Mouse (Mus musculus) telencephalon, adult 2 months (tissue): ENCODE measurements around the gene Polg2.
"Not testable (repeated sequence)": the region's sequence is repeated elsewhere in the genome, so short reads cannot be mapped to it uniquely, and the experiment has no call there.

ENCODE experiments used
- DNase-seq: peaks from one replicate; pipeline ENCODE4 v3.0.0-alpha.2; 2011; ENCODE audit warnings: low read depth, low spot score

The Polg2 gene

GRCm38 (mm10) chr11:106762139-106762799 is 17.1 kb downstream of the Polg2 start:
- DNase-seq, result no peak

GRCm38 (mm10) chr11:106760511-106760910 is 18.8 kb downstream of the Polg2 start:
- no peak for DNase-seq

GRCm38 (mm10) chr11:106759028-106759427 is 20.3 kb downstream of the Polg2 start:
- no peak for DNase-seq

DNA sequence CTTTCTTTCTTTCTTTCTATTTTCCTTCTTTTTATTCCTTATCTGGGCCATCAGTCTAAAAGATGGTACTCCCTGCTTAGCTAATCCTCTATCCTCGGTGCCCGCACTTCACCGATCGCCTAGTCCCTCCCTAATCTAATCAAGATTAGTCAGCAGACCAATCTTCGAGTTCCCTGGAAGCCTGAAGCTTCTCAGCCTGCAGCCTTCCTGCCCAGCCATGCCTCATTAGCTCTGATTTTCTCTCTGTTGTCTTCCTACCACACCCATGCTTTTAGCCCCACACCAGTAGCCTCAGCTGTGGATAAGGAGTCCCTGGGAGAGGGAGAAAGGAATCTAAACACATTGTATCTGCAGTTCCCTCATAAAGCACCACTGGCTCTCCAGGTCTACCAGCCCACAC is 23.8 kb downstream of the Polg2 start:
- no peak for DNase-seq

- DNase-seq, result no peak
These were observed 26.0 kb downstream of the Polg2 start for GRCm38 (mm10) chr11:106753314-106753713.

- DNase-seq, result no peak
These were observed 27.2 kb downstream of the Polg2 start for GRCm38 (mm10) chr11:106752103-106752502.

DNA sequence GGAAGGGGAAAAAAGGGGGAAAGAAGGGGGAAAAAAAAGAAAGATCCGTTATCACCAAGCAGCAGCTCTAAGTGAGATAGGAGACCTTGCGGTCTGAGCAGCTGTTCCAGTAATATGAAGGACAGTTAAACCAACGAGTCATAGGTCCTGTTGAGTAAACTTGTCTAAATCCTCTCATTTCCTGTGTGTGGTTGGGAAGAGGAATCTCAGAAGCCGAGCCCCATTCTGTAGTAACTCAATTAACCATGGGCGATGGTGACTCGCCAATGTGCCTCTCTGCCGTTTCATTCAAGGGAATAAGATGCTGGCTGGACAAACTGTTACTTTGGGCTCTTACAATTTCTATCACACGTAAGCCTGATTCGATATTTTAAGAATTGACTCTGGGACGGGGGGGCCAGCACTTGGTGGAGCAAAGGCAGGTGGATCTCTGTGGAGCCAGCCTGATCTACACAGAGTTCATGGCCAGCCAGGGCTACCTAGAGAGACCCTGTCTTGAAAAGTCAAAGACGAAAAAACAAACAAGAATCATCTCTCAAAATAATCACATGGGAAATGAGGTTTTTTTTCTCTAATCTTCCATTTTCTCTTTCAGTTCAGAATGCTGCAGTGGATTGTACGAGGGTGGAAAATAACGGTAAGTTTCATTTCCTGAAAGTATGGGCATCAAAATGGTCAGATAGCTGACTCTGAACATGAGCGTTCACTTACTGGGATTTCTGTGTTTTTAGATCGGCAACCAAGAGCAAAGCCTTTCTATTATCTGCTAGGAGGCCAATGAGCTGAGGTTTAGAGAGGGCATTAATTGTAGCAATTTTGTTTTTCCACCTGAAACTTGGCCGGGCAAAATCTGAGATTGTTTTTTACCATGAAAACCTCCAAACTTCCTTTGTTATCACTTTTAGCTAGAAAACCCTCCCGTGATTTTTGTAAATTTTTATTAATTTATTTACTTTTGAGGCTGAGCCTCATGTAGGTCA is 28.0 kb downstream of the Polg2 start, which contains the start of gene Milr1:
Milr1 (plus strand) TSS at position 188 of the 980 bp plus-strand sequence.
- DNase-seq, result no peak

DNA sequence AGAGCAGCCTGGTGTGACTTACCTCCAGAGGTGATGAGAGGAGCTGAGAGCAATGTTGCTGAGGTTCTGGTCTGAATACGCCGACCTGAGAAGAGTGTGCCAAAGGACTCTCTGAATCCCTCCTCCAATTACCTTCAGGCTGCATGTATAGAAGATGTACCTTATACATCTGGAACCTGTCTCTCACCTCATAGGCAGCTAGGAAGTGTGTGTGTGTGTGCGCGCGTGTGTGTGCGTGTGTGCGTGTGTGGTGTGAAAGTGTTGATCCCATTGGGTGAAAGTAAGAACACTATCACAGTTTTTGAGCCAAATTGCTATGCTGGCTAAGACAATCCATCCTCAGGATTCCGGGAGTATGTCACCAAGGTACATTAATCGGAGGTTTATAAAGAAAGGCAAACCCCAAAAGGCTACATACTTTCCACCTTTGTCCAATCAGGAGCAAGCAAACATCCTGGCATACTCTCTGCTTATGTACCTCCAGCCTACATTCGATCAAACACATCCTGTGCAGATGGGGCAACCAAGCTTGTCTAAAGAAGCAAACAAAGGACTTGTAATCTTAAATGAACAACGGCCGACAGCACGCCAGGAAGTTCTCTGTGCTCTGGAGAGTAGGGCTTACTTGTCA is 29.1 kb downstream of the Polg2 start, which contains the start of gene Pecam1:
Pecam1 (minus strand) TSS at position 508 of the 631 bp plus-strand sequence.
- no peak for DNase-seq

DNA sequence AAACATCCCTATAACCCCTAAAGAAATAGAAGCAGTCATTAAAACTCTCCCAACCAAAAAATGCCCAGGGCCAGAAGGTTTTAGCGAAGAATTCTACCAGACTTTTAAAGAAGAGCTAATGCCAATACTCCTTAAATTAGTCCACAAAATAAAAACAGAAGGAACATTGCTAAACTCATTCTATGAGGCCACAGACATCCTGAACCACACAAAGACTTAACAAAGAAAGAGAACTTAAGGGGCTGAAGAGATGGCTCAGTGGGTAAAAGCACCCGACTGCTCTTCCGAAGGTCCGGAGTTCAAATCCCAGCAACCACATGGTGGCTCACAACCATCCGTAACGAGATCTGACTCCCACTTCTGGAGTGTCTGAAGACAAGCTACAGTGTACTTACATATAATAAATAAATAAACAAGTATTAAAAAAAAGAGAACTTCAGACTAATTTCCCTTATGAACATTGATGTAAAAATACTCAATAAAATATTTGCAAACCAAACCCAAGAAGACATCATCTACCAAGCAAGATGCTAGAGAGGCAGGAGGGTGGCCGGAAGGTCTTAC is 29.7 kb downstream of the Polg2 start:
- not testable (repeated sequence) for DNase-seq

GRCm38 (mm10) chr11:106744949-106745348 is 34.4 kb downstream of the Polg2 start:
- DNase-seq, result no peak

DNA sequence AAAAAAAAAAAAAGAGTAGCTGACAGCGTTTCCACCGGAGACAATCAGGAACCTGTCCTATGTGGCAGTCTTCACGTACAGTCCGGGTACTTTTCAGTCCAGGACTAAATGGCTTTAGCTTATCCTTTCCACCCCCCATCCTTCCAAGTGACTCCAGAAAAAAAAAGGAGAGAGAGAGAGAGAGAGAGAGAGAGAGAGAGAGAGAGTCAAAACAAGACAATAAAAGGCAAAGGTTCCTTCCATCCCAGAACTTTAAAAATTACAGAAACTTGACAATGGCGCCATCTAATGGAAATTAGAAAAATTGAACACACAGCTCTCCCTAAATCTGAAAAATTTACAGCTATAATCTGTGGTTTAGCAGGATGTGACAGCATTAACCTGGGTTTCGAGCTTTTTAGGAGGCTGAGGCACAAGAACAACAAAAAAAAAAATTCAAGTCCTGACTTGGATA is 36.9 kb downstream of the Polg2 start:
- no peak for DNase-seq

- no peak for DNase-seq
These were observed 37.5 kb downstream of the Polg2 start for GRCm38 (mm10) chr11:106741826-106742225.

- DNase-seq, result no peak
These were observed 38.1 kb downstream of the Polg2 start for GRCm38 (mm10) chr11:106741232-106741631.

- DNase-seq, result not testable (repeated sequence)
These were observed 38.6 kb downstream of the Polg2 start for GRCm38 (mm10) chr11:106740724-106741123.

DNA sequence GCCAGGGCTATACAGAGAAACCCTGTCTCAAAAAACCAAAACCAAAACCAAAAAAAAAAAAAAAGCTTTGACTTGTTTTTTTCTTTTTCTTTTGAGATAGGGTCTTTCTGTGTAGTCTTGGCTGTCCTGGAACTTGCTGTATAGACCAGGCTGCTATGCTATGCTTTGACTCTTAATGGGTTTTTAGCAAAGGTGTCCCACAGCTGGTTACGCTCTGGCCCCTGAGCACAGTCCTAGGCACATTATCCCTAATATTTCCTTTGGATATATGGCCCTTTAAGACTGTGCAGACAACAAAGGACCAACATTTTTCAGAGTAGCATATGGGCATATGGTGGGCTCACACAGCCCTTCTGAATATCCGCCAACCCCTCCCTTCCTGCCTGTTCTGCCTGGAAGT is 40.2 kb downstream of the Polg2 start:
- DNase-seq, result no peak

DNA sequence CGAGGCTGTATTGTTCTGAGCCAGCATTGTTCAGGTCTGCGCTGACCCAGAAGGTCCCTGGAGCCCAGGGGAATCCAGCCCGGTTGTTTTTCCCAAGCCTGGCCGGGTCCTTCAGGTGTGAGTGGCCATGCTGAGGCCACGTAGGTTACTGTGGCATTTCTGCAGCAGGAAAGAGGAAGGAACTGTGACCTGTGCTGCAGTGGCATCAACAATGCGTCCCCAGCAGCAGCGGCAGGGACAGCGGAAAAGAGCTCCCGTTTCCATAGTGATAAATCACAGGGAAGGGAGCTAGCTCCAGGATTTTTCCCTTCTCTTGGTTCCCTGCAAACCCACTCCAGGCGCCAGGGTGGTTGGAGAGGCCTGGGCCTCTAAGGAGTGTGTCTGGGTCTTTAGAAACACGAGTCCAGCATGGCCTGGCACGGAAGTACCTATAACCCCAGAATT is 42.1 kb downstream of the Polg2 start:
- DNase-seq, result no peak

GRCm38 (mm10) chr11:106736614-106737013 is 42.7 kb downstream of the Polg2 start:
- no peak for DNase-seq

DNA sequence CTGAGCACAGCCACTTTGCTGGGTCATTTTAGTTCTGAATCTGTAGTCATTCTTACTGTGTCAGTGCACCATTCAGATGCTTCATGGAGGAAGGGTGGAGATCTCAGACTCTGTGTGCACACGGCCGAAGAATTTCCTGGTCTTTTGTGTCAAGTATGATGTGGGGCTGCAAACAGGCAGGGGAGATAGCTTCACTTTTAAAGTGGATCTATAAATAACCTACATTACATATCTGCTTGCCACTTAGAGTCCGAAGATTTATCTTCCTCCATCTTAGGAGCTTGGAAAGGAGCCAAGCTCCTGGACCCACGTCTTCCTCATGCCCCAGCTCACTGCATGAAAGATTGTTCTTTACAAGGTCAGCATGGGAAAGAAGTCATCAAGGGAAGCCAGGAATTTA is 48.6 kb downstream of the Polg2 start:
- DNase-seq, result no peak

DNA sequence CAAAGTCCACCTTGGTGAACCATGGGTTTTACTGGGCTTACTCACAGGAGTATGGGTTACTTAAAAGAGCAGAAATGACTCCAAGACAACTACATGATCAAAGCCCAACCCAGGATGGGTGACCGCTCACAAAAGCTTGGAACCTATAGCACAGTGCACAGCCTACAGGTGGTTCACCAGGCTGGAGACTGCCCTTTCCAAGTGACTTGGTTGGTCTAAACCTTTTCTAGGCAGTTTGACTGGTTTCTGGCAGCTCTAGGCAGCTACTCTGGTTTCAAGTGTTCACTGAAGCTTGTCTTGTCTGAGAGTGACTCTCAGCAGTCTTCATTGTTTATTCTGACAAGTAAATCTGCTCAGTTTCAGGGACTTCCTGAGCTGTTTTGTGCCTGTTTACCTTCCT is 49.7 kb downstream of the Polg2 start:
- DNase-seq, result no peak

DNA sequence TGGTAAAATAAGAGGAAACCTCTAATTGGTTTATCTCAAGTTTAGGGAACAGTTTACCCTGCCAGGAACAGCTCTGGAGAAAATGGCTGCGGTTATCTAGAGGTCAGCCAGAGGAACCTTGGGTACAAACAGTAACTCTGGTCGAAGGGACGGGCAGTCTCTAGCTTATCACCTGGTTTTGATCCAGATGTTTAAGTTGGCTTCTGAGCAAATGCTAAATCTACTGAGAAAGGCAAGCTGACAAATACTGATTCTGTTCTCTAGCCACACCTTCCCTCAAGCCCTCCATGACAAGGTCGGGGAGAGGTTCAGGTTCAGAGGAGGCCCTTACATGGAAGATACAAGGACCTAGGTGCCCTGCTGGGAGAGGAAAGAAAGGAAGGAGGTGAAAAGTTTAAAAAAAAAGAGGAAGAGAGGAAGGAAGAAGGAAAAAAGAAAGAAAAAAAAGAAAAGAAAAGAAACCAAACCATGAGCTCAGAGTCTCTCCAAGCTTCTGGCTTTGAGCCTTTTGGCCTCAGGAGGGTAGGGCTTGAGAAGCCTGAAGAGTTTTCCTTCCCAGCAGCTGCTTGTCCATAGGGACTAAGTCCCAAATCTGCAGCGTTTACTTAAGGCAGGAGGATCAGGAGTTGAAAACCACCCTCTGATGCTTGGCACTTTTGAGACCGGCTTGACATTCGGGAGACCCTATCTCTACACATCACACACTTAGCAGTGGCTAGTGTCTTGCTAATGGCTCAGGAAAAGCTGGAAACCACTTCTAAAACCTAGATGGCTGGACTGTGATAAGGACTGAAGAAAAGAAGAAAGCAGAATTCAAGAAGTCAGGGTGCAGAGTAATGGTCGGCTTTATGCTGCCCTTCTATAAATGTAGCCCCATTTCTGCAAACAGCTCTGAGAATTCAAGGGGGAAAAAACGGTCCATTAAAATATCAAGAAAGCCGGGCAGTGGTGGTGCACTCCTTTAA is 50.7 kb downstream of the Polg2 start:
- no peak for DNase-seq
